Mouse (Mus musculus): ENCODE data around the gene Lrrc2. TPM values are rescaled to one million over a fixed set of nuclear protein-coding genes. Genes with fewer than 3 reads are reported as not detected.
A peak's percentile ranks its signal among the peaks of the same experiment; 100 is the strongest.

The Lrrc2 gene
- polyA plus RNA-seq, 1 experiment from 2014 or later: 0.34 TPM

GRCm38 (mm10) chr9:110952398-110952797 is 1.1 kb downstream of the Lrrc2 start:
- H3K36me3 ChIP-seq: no peaks in the 10 kb centered on the region
- ATAC-seq: no peak
- H3K4me3 ChIP-seq (replicated peaks): no peak overlapping the region
- no peaks in the 10 kb centered on the region for H3K4me1 ChIP-seq (replicated peaks)
- WGBS: 56% methylated on average over 6 of the region's 6 CpGs
- no peaks in the 10 kb centered on the region for H3K9me3 ChIP-seq
- no peak overlapping the region for H3K9ac ChIP-seq
- peaks cover 7% of the 10 kb centered on the region; the same call in 1 of the 2 replicates for H3K27me3 ChIP-seq (replicated peaks)
- H3K27ac ChIP-seq: no peak overlapping the region
- H3K4me2 ChIP-seq (replicated peaks): no peak overlapping the region

GRCm38 (mm10) chr9:110952931-110953549 is 1.7 kb downstream of the Lrrc2 start:
- peak overlapping the region; percentile 50; the same call in 1 of the 2 replicates for H3K9ac ChIP-seq
- peaks cover 4% of the 10 kb centered on the region; the same call in 1 of the 2 replicates for H3K27me3 ChIP-seq (replicated peaks)
- peak overlapping the region; percentile 52 for H3K4me3 ChIP-seq (replicated peaks)
- 44% methylated on average over 5 of the region's 5 CpGs for WGBS
- H3K27ac ChIP-seq: no peak overlapping the region
- H3K4me1 ChIP-seq (replicated peaks): no peaks in the 10 kb centered on the region
- no peaks in the 10 kb centered on the region for H3K9me3 ChIP-seq
- no peak for ATAC-seq
- peak overlapping the region; percentile 97 for H3K4me2 ChIP-seq (replicated peaks)
- H3K36me3 ChIP-seq: no peaks in the 10 kb centered on the region

- ATAC-seq: peak; percentile 74
- H3K27me3 ChIP-seq (replicated peaks): 0 out of 2 replicates have a peak, but pooled peaks cover 4% of the 10 kb centered on the region
- H3K36me3 ChIP-seq: no peaks in the 10 kb centered on the region
- H3K9ac ChIP-seq: peak overlapping the region; percentile 50
- peak overlapping the region; percentile 97 for H3K4me2 ChIP-seq (replicated peaks)
- peak overlapping the region; percentile 52 for H3K4me3 ChIP-seq (replicated peaks)
- no peaks in the 10 kb centered on the region for H3K4me1 ChIP-seq (replicated peaks)
- WGBS: under 1% methylated on average over 44 of the region's 44 CpGs
- no peak overlapping the region for H3K27ac ChIP-seq
- no peaks in the 10 kb centered on the region for H3K9me3 ChIP-seq
Observed at GRCm38 (mm10) chr9:110953550-110954461, 2.5 kb downstream of the Lrrc2 start.

GRCm38 (mm10) chr9:110954681-110955445 is 3.5 kb downstream of the Lrrc2 start:
- no peak overlapping the region for H3K9ac ChIP-seq
- no peaks in the 10 kb centered on the region for H3K9me3 ChIP-seq
- H3K27ac ChIP-seq: no peak overlapping the region
- ATAC-seq: no peak
- H3K4me2 ChIP-seq (replicated peaks): no peak overlapping the region
- H3K4me1 ChIP-seq (replicated peaks): no peaks in the 10 kb centered on the region
- H3K27me3 ChIP-seq (replicated peaks): 0 out of 2 replicates have a peak, but pooled peaks cover 4% of the 10 kb centered on the region
- no peaks in the 10 kb centered on the region for H3K36me3 ChIP-seq
- H3K4me3 ChIP-seq (replicated peaks): no peak overlapping the region
- WGBS: 51% methylated on average over 2 of the region's 2 CpGs

GRCm38 (mm10) chr9:110955962-110956361 is 4.6 kb downstream of the Lrrc2 start:
- 0 out of 2 replicates have a peak, but pooled peaks cover 4% of the 10 kb centered on the region for H3K27me3 ChIP-seq (replicated peaks)
- ATAC-seq: no peak
- no peak overlapping the region for H3K27ac ChIP-seq
- WGBS: 84% methylated on average over 6 of the region's 6 CpGs
- H3K9ac ChIP-seq: no peak overlapping the region
- H3K4me2 ChIP-seq (replicated peaks): no peak overlapping the region
- no peaks in the 10 kb centered on the region for H3K36me3 ChIP-seq
- no peaks in the 10 kb centered on the region for H3K4me1 ChIP-seq (replicated peaks)
- no peak overlapping the region for H3K4me3 ChIP-seq (replicated peaks)
- H3K9me3 ChIP-seq: no peaks in the 10 kb centered on the region

GRCm38 (mm10) chr9:110959669-110960068 is 8.3 kb downstream of the Lrrc2 start:
- H3K27me3 ChIP-seq (replicated peaks): no peaks in the 10 kb centered on the region
- no peaks in the 10 kb centered on the region for H3K36me3 ChIP-seq
- no peak for ATAC-seq
- H3K4me1 ChIP-seq (replicated peaks): no peaks in the 10 kb centered on the region
- 80% methylated on average over 5 of the region's 5 CpGs for WGBS
- no peak overlapping the region for H3K4me2 ChIP-seq (replicated peaks)
- H3K9me3 ChIP-seq: no peaks in the 10 kb centered on the region
- no peak overlapping the region for H3K9ac ChIP-seq
- no peak overlapping the region for H3K27ac ChIP-seq
- H3K4me3 ChIP-seq (replicated peaks): no peak overlapping the region

- Histone ChIP-seq H3K27ac (no peak overlapping the region), H3K4me1 (replicated peaks) (no peaks in the 10 kb centered on the region), H3K4me2 (replicated peaks) (no peak overlapping the region), H3K4me3 (replicated peaks) (no peak overlapping the region), H3K36me3 (no peaks in the 10 kb centered on the region), H3K9ac (no peak overlapping the region), H3K27me3 (replicated peaks) (no peaks in the 10 kb centered on the region), H3K9me3 (no peaks in the 10 kb centered on the region)
- 82% methylated on average over 13 of the region's 13 CpGs for WGBS
- ATAC-seq: no peak
Observed at GRCm38 (mm10) chr9:110960230-110961149, 9.1 kb downstream of the Lrrc2 start.

- 95% methylated on average over 8 of the region's 8 CpGs for WGBS
- Histone ChIP-seq H3K27ac (no peak overlapping the region), H3K9ac (no peak overlapping the region), H3K4me3 (replicated peaks) (no peak overlapping the region), H3K36me3 (no peaks in the 10 kb centered on the region), H3K4me1 (replicated peaks) (no peaks in the 10 kb centered on the region), H3K4me2 (replicated peaks) (no peak overlapping the region), H3K9me3 (no peaks in the 10 kb centered on the region), H3K27me3 (replicated peaks) (no peaks in the 10 kb centered on the region)
- ATAC-seq: no peak
Observed at GRCm38 (mm10) chr9:110961386-110961785, 10.0 kb downstream of the Lrrc2 start.

- Histone ChIP-seq H3K4me3 (replicated peaks) (no peak overlapping the region), H3K9me3 (no peaks in the 10 kb centered on the region), H3K4me2 (replicated peaks) (no peak overlapping the region), H3K9ac (no peak overlapping the region), H3K36me3 (no peaks in the 10 kb centered on the region), H3K27ac (no peak overlapping the region), H3K4me1 (replicated peaks) (no peaks in the 10 kb centered on the region), H3K27me3 (replicated peaks) (no peaks in the 10 kb centered on the region)
- ATAC-seq: no peak
- 85% methylated on average over 8 of the region's 8 CpGs for WGBS
Observed at GRCm38 (mm10) chr9:110963566-110964115, 12.3 kb downstream of the Lrrc2 start.

GRCm38 (mm10) chr9:110965062-110965909 is 13.9 kb downstream of the Lrrc2 start:
- no peaks in the 10 kb centered on the region for H3K36me3 ChIP-seq
- H3K27me3 ChIP-seq (replicated peaks): no peaks in the 10 kb centered on the region
- no peak for ATAC-seq
- H3K4me3 ChIP-seq (replicated peaks): no peak overlapping the region
- H3K4me1 ChIP-seq (replicated peaks): no peaks in the 10 kb centered on the region
- H3K4me2 ChIP-seq (replicated peaks): no peak overlapping the region
- 87% methylated on average over 22 of the region's 22 CpGs for WGBS
- no peak overlapping the region for H3K27ac ChIP-seq
- no peak overlapping the region for H3K9ac ChIP-seq
- no peaks in the 10 kb centered on the region for H3K9me3 ChIP-seq

GRCm38 (mm10) chr9:110965910-110966231 is 14.5 kb downstream of the Lrrc2 start:
- Histone ChIP-seq H3K9ac (no peak overlapping the region), H3K4me1 (replicated peaks) (no peaks in the 10 kb centered on the region), H3K27me3 (replicated peaks) (no peaks in the 10 kb centered on the region), H3K36me3 (no peaks in the 10 kb centered on the region), H3K27ac (no peak overlapping the region), H3K9me3 (no peaks in the 10 kb centered on the region), H3K4me2 (replicated peaks) (no peak overlapping the region), H3K4me3 (replicated peaks) (no peak overlapping the region)
- WGBS: 68% methylated on average over 2 of the region's 2 CpGs
- ATAC-seq: no peak

Data from intestine, embryonic 15.5 days (tissue).